Mouse (Mus musculus): ENCODE results near the gene Chrnb1.

Gene Chrnb1

DNA sequence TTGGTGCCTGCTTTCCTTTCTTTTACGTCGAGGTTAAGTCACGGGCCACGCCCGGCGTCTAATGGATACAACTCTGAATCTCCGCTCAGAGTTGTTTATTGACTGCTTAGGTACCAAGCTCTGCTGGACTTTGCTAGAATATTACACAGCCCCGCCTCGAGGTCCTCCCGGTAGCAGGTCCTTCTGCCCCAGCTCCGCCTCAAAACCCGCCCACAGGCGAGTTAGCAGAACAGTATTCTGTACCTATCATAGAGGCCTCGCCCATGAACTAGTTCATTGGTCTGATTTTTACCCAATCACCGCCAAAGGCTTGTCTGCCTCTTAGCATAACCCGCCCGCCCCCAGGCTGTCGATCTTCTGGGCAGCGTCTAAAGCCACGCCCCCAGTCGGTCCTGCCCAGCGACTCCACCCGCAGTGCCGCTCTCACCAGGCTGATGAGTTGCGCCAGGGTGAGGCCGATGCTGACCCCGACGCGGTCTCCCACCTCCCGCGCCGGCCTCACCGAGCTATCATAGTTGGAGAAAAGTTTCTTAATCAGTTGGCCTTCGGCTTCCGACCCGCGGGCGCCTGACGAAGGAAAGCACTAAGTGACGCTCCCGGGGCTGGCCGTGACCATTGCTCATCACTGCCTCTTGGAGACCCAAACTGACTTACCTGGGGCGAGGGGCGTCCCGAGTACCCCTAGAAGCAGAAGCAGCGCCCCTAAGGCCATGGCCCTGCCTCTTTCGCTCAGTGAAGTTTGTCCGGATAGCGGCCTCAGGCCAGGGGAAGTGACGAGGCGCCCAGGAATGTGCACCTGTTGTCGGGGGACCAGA, at the start of gene Chrnb1:
Gene Chrnb1, minus strand, starts transcription at position 776 of the 815 bp plus-strand sequence.
- peak; percentile 94 to 97 for DNase-seq

DNA sequence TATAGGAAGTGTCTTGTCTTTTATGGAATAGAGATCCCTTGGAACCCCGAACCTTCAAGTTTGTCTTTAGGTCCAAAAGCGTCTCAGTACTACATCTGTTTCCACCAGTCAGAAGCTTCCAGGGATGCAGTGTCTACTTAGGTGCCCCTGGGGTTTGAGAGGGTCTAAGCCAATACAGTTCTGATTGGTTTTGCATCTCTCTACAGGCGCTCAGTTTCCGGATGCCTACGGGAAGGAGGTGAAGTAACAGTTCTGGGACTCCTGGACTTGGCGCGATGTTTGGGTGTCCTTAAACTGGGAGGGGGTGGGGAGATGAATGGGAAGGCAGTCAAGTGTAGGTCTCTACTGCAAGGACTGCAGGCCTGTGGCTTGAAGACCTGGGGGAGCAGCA, 43.0 kb upstream of the Chrnb1 start:
- no peak for DNase-seq

DNA sequence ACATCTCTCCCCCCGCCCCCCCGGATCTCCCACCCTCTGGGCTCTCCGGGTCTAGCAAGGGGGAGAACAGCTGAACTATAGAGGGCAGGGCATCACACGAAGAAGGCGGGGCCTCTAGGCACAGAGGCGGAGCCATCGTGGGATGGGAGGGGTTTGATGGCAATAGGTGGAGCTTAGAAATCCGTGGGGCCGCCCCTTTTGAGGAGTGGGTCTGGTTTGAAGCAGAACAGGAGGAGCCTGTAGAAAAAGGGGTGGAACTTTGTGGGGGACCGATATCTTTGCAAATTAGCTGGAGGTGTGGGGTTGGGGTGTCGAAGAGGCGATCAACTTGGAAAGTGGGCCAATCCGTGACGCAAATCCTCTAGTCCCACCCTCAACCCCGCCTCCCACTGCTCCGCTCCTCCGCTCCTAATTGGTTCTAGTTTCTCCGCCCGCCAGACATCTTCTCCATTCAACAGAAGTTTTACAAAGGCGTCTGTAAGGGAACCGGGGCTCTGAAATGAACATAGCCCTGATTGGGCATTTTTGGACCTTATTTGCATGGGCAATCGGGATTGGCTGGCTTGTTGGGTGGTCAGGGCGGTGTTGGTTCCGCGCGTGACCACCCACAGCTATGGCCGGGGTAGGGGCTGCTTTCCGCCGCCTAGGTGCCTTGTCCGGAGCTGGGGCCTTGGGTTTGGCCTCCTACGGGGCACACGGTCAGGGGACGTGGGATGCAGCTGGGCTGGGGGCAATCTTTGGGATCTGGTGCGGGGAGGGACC, 42.4 kb upstream of the Chrnb1 start, which contains the start of gene Tmem256:
Gene Tmem256, plus strand, starts transcription at position 563 of the 762 bp plus-strand sequence.
- peak; percentile 96 to 98 for DNase-seq

DNA sequence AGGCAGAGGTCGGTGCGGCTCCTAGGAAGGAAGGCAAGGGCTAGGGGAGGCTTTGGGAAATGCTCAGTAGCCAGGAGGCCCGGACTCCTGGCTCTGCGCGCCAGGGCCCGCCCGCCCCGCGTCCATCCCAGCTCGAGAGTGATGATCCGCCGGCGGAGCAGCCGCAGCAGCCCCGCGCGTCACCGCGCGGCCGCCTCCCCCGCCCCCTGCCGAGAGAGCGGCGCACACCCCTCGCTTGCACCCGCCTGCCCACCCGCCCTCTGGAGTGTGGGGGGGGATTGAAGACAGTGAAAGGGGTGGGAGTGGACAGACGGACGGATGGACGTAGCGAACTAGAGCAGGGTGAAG, 41.8 kb upstream of the Chrnb1 start, which contains the start of gene Nlgn2:
Gene Nlgn2, minus strand, starts transcription at position 181 of the 348 bp plus-strand sequence.
- no peak for DNase-seq

DNA sequence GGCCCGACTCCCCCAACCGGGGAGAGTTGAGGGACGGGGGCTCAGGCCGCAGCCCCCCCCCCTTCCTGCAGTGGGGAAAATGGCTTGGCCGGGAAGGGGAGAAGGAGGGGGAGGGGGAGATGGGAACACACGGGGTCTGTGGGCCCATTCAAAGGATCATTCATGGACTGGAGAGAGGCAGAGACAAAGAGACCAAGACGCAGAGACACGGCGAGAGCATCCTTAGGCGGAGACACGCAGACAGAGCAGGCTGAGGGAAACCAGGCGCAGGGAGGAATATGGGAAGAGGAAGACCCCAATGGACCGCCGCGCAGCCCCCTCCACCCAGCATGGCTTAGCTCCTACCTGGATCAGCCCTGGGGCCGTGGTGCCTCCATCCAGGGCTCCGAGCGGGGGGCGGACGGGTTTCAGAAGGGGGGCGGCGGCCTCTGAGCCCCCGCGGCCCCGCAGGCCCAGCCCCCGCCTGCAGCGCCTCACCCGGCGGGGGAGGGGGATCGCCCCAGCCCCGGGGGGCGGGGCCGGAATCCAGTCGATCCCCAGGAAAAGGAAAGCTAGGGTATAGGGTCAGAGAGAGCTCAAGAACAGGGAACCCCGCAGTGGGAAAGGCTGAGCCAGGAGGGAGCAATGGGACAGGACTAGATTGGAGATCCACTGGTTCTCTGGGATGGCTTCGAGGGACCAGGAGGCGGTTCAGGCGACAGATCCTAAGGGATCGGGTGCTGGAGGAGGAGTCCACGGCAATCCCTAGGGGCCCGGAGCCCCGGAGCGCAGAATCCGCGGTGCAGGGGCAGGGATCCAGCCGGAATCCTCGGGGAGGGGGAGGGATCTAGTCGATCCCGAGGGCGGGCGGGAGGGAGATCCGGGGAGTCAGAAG, 41.2 kb upstream of the Chrnb1 start:
- peak; percentile 49 to 66 for DNase-seq

DNA sequence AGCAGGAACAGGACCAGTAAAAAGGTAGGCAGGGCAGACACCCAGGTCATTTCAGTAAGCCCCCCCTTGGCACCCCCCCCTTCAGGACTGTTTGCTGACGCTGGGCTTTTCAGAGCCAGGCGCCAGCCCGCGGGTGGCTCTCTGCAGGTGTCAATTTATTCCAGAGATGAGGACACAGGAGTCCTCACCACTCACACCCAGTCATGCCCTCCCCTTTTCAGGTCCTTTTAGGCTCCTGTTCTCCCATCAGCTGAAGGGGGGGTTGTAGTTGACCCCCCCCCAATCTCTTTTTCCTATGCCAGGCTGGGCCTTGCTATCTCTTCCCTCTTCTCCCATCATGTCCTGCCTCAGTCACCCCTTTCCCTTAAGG, 40.2 kb upstream of the Chrnb1 start:
- no peak for DNase-seq

DNA sequence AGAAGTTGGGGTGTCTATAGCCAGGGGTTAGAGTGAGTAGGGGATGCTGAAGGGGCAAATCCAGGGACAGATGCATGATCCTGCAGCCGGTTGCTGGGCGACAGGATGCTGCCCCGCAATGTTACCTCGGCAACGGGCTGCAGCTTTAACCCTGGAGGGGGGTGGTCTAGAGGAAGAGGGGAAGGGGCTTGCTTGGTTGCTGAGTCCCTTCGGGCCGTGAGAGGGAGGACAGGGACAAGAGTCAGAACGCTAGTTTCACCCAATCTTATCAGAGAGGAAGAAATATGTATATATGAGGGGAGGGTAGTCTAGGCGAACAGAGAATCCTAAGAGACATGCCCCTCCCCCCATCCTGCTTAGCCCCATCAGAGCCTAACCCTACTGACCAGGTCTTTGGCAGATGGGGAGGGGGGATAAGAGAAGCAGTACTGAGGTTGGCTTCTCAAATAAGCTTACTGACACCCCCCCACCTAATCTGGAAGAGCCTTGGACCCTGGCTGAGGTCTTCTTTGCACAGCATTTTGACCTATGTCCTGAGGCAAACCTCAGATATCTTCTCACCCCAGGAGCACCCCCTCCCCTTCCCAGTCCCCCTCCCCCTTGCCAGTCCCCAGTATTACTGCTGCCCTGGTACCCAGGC, 39.7 kb upstream of the Chrnb1 start:
- DNase-seq, result no peak

DNA sequence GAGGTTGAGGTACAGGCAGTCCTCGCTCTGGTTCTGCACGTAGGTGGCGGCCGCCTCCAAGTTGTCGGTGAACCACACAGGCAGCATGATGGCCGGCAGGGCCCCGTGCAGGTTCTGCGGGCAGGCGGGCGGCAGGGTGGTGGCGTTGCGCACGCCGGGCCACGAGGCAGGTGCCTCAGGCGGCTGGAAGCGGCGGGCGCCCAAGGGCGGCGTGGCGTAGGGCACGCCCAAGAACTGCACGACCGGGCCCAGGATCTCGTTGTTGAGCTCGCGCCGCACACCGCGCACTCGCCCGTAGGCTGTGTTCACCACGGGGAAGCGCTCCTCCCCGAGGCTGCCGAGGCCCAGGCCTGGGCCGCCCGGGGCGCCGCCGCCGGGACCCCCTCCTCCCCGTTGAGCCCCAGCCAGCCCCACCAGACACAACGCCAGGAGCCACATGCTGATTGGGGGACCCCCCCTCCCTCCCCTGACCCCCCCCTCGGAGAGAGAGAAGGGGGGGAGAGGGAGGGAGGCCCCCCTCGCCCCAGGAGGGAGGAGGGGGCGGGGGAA, 38.3 kb upstream of the Chrnb1 start:
- DNase-seq, result peak; percentile 58 to 72

DNA sequence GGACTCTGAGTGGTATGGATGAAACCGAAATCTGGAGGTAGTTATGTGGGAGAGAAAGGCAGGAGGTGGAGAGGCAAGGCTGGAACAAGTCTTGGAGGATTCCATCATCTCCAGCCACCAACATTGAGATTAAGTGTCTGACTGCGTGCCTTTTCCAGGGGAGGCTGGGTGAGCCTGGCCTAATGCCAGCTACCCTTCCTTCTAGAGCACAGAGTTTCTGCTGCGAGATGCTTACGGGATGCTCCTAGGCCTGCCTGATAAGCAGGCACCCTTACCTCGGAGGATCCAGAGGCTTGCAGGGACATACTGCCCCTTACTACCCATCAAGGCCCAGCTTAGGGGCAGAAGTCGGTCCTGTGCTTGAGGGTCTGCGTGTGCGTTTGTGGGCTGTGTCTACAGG, 37.8 kb upstream of the Chrnb1 start:
- no peak for DNase-seq

DNA sequence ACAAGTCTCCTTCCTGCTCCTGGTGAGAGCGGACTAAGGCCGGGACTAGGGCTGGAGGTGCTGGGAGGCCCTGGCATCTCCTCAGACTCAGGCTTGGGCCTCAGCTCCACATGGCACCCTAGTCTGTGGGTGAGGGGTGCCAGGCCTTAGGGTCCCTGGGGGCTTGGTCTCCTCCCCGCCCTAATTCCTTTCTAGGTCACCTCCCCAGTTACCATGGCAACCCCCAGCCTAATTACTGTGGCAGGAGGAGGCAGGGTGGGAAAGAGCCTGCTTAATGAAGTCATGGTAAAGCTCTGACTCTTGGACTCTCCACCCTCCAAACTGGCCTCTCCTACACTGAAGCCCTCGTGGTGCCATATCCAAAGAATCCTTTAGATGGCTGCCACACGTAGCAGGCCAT, 33.1 kb upstream of the Chrnb1 start:
- peak in 1 of 2 experiments; percentile 35 for DNase-seq

DNA sequence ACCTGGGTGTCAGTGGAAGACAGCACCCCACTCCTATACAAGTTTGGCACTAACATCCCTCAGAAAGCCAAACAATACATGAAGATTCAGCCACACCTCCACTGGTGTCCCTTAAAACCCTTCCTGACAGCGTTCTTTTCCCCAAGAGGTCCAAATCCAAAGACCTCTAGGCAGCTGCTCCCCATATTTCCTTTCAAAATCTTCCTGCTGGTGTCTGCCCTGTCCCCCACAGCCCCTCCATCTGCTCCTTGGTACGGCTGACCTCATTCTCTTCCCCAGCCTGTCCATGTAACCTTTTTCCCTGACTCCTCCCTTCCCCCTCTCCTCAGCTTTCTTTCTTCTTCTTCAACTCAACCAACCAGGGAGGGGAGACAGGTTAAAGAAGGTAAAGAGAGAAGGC, 27.7 kb upstream of the Chrnb1 start:
- DNase-seq, result no peak

DNA sequence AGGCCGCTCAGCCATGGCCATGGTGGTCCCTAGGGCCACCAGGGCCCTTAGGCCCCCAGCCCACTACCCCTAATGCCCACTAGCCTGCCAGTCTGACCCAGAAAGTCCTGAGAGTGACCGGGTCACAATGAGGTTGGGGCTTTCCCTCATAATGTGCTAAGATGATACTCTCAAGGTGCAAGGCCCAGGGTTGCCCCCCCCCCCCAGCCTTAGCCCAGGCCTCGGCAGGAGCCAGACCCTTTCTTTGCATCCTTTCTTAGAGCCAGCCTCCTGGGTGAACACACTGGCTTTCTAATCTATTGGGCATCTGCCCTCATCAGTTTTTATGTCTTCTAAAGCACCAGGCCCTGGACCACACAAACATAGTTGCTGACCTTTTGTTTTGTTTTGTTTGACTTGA, 26.3 kb upstream of the Chrnb1 start, which contains the start of gene Spem1:
Gene Spem1, minus strand, starts transcription at position 101 of the 400 bp plus-strand sequence.
- DNase-seq, result no peak

DNA sequence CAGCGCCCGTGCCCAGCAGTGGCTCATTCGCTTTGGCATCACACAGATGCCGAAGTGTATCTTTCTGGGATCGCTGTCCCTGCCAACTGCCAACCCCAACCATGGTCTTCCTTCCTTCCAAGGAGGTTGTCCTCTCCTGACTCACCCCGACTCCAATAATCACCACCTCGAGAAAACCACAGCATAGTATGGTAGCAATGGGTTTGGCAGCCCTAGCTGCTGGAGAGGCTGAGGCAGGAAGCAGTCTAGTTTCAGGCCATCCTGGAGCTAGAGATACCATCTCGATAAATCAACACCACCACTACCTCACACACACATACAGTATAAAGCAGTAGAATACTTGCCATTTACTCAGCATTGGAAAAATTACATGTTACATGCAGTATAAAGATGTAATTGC, 23.1 kb upstream of the Chrnb1 start:
- DNase-seq, result no peak

DNA sequence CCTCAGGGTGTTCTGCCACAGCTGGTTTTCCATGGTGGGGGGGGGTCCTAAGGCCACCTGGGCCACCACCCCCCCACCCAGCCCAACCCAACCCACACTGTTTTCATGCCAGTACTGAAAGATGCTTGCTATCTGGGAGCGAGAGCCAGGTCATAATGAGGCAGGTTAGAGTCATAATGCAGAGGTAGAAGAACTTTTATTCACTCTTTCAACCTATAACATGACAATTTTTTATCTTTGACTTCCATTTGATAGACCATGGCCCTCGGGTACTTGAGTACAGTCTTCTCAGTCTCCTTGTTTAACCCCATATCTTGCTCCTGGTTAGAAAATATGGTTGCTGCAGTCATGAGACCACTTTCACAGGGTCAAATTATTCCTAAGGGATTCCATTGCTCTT, 22.6 kb upstream of the Chrnb1 start, which contains the start of gene Spem2:
Gene Spem2, minus strand, starts transcription at position 101 of the 400 bp plus-strand sequence.
- no peak for DNase-seq

DNA sequence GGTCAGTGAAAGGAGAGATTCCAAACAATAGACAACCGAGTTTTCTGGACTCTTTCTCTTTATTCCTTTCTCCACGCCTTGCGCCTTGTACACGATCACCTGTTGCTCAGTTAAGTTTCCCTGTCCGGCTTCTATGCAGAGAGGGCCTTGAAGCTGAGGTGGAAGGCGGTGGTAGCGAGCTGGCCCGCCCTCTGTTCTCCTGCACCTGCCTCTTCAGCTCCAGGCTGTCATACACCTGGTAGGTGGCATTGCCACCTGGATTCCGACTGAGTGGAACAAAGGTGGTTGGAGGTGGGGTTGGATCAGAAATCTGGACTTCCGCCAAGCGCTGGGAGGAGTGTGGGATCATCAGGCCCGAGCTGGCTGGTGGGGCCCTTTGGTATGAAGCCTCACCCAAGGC, 20.8 kb upstream of the Chrnb1 start:
- DNase-seq, result no peak

DNA sequence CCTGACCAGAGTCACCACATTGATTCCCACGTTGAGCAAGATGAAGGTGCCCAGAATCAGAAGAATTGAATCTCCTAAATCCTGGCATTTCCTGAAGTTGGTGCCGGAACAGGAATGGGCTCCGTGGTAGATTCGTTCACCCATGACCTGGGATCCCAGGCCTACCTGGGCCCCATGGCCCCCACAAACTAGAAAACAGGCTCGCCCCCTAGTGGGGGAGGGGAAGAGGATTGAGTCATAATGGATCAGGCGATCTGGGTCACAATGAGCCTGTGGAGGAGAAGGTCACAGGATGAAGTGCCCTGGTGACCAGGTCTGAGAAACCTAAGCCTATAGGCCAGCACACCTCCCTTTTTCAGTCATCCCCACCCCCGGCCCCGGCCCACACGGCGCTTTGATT, 19.4 kb upstream of the Chrnb1 start, which contains the start of gene Gm39566:
Gene Gm39566, minus strand, starts transcription at position 144 of the 400 bp plus-strand sequence.
- no peak for DNase-seq

DNA sequence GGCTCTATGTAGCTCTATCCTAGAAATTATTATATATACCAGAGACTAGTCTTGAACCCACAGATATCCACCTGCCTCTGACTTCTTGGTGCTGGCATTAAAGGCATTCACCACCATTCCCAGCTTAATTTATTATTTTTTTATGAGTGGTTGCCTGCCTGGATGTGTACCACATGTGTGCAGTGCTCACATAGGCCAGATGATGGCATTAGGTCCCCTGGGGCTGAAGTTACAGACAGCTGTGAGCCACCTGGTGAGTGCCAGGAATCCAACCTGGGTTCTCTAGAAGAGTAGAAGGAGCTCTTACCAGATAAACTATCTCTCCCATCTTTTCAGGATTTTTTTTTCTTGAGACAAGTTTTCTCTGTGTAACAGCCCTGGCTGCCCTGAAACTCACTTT, 14.5 kb upstream of the Chrnb1 start:
- no peak for DNase-seq

DNA sequence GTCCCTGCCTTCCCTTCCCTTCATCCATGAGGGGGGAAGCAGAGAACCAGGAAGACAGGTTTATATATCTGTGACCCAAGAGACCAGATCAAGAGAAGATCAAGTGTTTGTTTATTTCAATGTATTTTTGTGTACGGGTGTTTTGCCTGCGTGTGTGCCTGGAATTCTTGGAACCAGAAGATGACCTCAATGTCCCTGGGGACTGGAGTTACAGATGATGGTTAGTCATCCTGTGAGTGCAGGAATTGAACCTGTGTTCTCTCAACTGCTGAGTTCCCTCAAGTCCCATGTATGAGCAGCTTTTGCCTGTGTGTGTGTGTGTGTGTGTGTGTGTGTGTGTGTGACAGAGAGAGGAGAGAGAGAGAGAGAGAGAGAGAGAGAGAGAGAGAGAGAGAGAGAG, 11.9 kb upstream of the Chrnb1 start:
- DNase-seq, result no peak

DNA sequence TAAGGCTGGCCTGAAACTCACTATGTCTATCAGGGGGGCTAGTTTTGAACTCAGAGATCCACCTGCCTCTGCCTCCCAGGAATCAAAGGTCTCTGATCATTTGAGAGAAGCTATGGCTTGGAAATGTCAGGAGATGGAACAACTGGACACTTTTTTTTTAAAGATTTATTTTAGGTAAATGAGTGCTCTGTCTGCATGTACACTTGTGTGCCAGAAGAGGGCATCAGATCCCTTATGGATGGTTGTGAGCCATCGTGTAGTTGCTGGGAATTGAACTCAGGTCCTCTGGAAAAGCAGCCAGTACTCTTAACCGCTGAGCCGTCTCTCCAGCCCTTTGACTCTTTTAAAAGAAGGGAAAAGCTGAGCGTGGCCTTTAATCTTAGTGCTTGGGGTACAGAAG, 10.6 kb upstream of the Chrnb1 start:
- DNase-seq, result no peak

DNA sequence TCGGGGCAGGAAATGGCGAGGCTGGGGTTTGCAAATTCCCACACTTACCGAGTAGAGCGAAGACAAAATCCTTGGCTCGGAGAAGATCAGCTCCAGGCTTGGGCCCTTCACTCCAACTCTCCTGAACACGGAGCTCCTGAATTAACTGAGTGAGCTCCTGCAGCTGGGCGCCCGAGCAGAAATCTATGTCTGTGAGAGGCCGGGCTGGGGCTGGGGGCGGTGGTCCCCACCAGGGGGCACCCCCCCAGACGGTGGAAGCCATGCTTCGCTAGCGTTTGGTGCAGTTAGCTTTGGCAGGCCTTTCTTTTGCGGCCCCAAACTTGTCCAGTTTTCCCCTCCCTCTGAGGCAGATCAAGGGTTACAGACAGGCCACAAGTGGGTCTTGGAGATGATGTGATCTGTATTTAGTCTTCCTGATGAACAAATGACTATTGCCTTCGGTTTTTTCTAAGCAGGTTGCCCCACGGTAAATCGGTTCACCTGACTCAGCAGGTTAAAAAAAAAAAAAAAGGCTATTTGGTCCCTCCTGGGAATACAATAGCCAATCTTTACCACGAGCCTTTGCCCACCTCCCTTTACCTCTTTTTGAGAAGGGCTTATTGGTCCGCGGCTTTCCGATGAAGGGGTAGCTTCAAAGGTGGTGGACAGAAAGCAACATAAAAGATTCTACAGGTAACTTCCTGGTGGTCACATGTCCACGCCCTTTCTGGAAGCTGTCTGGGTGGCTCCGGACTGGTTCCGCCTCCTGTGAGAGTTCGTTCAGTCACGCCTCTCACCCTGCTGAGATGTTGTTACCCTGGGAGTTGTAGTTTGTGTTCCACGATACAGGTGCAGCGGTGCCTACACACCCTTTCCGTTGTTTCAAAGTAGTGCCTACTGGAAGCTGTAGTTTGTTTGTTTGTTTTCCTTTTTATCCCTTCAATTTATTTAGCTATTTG, 9.5 kb upstream of the Chrnb1 start, which contains the start of gene Tmem102:
Gene Tmem102, minus strand, starts transcription at position 653 of the 938 bp plus-strand sequence.
- peak; percentile 65 to 77 for DNase-seq

DNA sequence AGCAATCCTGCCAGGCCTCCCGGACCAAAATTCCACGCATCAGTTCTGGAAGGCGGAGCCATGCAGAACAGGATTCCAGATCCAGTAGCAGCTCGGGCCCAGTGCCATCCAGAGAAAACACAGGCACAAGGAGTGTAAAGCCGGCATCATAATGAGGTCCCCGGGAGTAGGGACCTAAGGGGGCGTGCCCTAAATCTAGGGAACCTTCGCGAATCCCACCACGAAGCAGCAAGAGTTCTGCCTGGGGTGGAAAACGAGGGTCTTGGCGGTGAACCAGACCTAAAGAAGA, 8.9 kb upstream of the Chrnb1 start:
- peak; percentile 37 to 60 for DNase-seq
